Comparison of ENCODE assay signal across 24 mouse cellular contexts in genomic region chr8:108838761-108839160, GRCm38 (mm10).
A peak's percentile ranks its signal among the peaks of the same experiment; 100 is the strongest.
DNase-seq lines count a peak whose midpoint lies in the region; ATAC-seq and TF ChIP-seq lines count a peak whose summit lies in the region.
"Had no signal": no experiment of that assay in that cellular context is flagged by ENCODE, and none has a peak within 500 bp of the region (broad histone marks: within the 10 kb centered on the region; RNA-seq: fewer than 3 reads in every experiment).

No protein-coding gene starts in this region.

- DNase-seq in hindbrain, postnatal 0 days (ENCODE audit: low spot score), result no peak
- DNase-seq in hindbrain, embryonic 11.5 days (ENCODE audit: low spot score), result no peak
- DNase-seq in midbrain, embryonic 14.5 days, result no peak
- DNase-seq in midbrain, postnatal 0 days (ENCODE audit: low spot score), result no peak
- DNase-seq in brain, embryonic 14.5 days (ENCODE audit: low read depth), result peak; percentile 58
- DNase-seq in retina, postnatal 1 day, result peak; percentile 77
- no peak for DNase-seq in kidney, postnatal 4 days
- DNase-seq: adrenal gland, adult 2 months; adrenal gland, postnatal 10 days; adrenal gland, postnatal 25 days; B cell, adult 2 months; cerebellum, adult 11-12 months; cerebellum, adult 2 months; cerebellum, adult 9-10 months; cerebellum, postnatal 10 days; cerebellum, postnatal 25 days had no signal

- H3K27ac ChIP-seq in hindbrain, postnatal 0 days, result no peak overlapping the region
- no peak overlapping the region for H3K27ac ChIP-seq in hindbrain, embryonic 11.5 days (ENCODE audit: low read depth, low read length)
- H3K27ac ChIP-seq in midbrain, embryonic 14.5 days (replicated peaks; ENCODE audit: low read depth, low read length), result peak overlapping the region; percentile 45; the same call in 1 of the 2 replicates
- H3K27ac ChIP-seq in midbrain, postnatal 0 days (ENCODE audit: low read depth, low read length), result no peak overlapping the region
- H3K27ac ChIP-seq: embryonic facial prominence, embryonic 10.5 days; embryonic facial prominence, embryonic 12.5 days; forebrain, embryonic 13.5 days; forebrain, embryonic 15.5 days had no signal

- no peak overlapping the region for H3K4me3 ChIP-seq in hindbrain, postnatal 0 days (ENCODE audit: low read length)
- H3K4me3 ChIP-seq in hindbrain, embryonic 11.5 days (ENCODE audit: low read depth, low read length), result no peak overlapping the region
- no peak overlapping the region for H3K4me3 ChIP-seq in midbrain, embryonic 14.5 days (replicated peaks; ENCODE audit: low read depth, low read length)
- H3K4me3 ChIP-seq in midbrain, postnatal 0 days (ENCODE audit: low read depth, low read length), result no peak overlapping the region
- H3K4me3 ChIP-seq: embryonic facial prominence, embryonic 10.5 days; embryonic facial prominence, embryonic 12.5 days; forebrain, embryonic 13.5 days; forebrain, embryonic 15.5 days had no signal

- TF ChIP-seq POLR2A in brain, embryonic 14.5 days (IDR thresholded peaks at IDR 0.05; ENCODE audit: borderline replicate concordance, extremely low read depth, insufficient read depth, insufficient read length, poor library complexity, severe bottlenecking), result no peak

- H3K4me2 ChIP-seq in hindbrain, postnatal 0 days (ENCODE audit: low read depth, low read length), result 0 out of 2 replicates have a peak overlapping the region, but pooled peaks have one; percentile 13
- H3K4me2 ChIP-seq in hindbrain, embryonic 11.5 days (replicated peaks; ENCODE audit: low read depth, low read length), result no peak overlapping the region
- H3K4me2 ChIP-seq in midbrain, embryonic 14.5 days (ENCODE audit: low read length), result no peak overlapping the region
- no peak overlapping the region for H3K4me2 ChIP-seq in midbrain, postnatal 0 days (ENCODE audit: low read depth, low read length, poor library complexity, severe bottlenecking)
- H3K4me2 ChIP-seq: embryonic facial prominence, embryonic 12.5 days; forebrain, embryonic 13.5 days; forebrain, embryonic 15.5 days had no signal

- H3K9ac ChIP-seq in hindbrain, postnatal 0 days (replicated peaks; ENCODE audit: low read length), result no peak overlapping the region
- no peak overlapping the region for H3K9ac ChIP-seq in hindbrain, embryonic 11.5 days (ENCODE audit: low read depth, low read length)
- H3K9ac ChIP-seq in midbrain, embryonic 14.5 days (replicated peaks; ENCODE audit: low read length), result no peak overlapping the region
- no peak overlapping the region for H3K9ac ChIP-seq in midbrain, postnatal 0 days (replicated peaks; ENCODE audit: low read length, poor library complexity, severe bottlenecking)
- H3K9ac ChIP-seq: embryonic facial prominence, embryonic 12.5 days; forebrain, embryonic 13.5 days; forebrain, embryonic 15.5 days had no signal

- ATAC-seq in hindbrain, postnatal 0 days, result no peak
- no peak for ATAC-seq in hindbrain, embryonic 11.5 days (ENCODE audit: low FRiP score)
- ATAC-seq in midbrain, embryonic 14.5 days (ENCODE audit: low FRiP score, low TSS enrichment), result no peak
- no peak for ATAC-seq in midbrain, postnatal 0 days (ENCODE audit: low FRiP score)
- ATAC-seq: CD4-positive, CD25-positive, alpha-beta regulatory T cell, adult 4 months; forebrain, embryonic 13.5 days; Patski had no signal

- H3K4me1 ChIP-seq in hindbrain, postnatal 0 days (ENCODE audit: insufficient read depth, low read length), result peaks cover 4% of the 10 kb centered on the region; the same call in 1 of the 2 replicates
- H3K4me1 ChIP-seq in hindbrain, embryonic 11.5 days (replicated peaks; ENCODE audit: control insufficient read depth, insufficient read depth, low read length), result 0 out of 2 replicates have a peak, but pooled peaks cover 2% of the 10 kb centered on the region
- H3K4me1 ChIP-seq in midbrain, embryonic 14.5 days (ENCODE audit: control insufficient read depth, insufficient read depth, low read length), result peaks cover 22% of the 10 kb centered on the region
- H3K4me1 ChIP-seq in midbrain, postnatal 0 days (ENCODE audit: insufficient read depth, low read length), result no peaks in the 10 kb centered on the region; the same call in 1 of the 2 replicates

- WGBS in hindbrain, postnatal 0 days, result 39% methylated on average over 6 of the region's 6 CpGs
- WGBS in hindbrain, embryonic 11.5 days, result 52% methylated on average over 6 of the region's 6 CpGs
- WGBS in midbrain, embryonic 14.5 days, result 48% methylated on average over 6 of the region's 6 CpGs
- WGBS in midbrain, postnatal 0 days, result 42% methylated on average over 6 of the region's 6 CpGs

- peaks cover 6% of the 10 kb centered on the region; the same call in 1 of the 2 replicates for H3K27me3 ChIP-seq in hindbrain, postnatal 0 days (ENCODE audit: insufficient read depth, low read length)
- H3K27me3 ChIP-seq in hindbrain, embryonic 11.5 days (ENCODE audit: control insufficient read depth, insufficient read depth, low read length), result no peaks in the 10 kb centered on the region
- no peaks in the 10 kb centered on the region for H3K27me3 ChIP-seq in midbrain, embryonic 14.5 days (ENCODE audit: control insufficient read depth, insufficient read depth, low read length)
- no peaks in the 10 kb centered on the region for H3K27me3 ChIP-seq in midbrain, postnatal 0 days (ENCODE audit: insufficient read depth, low read length)
- H3K27me3 ChIP-seq: CH12.LX; embryonic facial prominence, embryonic 12.5 days; Patski had no signal

- H3K36me3 ChIP-seq in hindbrain, postnatal 0 days (ENCODE audit: insufficient read depth, low read length), result no peaks in the 10 kb centered on the region
- no peaks in the 10 kb centered on the region for H3K36me3 ChIP-seq in hindbrain, embryonic 11.5 days (ENCODE audit: control insufficient read depth, insufficient read depth, low read length)
- H3K36me3 ChIP-seq in midbrain, embryonic 14.5 days (ENCODE audit: control insufficient read depth, insufficient read depth, low read length), result no peaks in the 10 kb centered on the region; the same call in 1 of the 2 replicates
- no peaks in the 10 kb centered on the region for H3K36me3 ChIP-seq in midbrain, postnatal 0 days (ENCODE audit: insufficient read depth, low read length)
- H3K36me3 ChIP-seq: forebrain, embryonic 15.5 days; G1E had no signal

- no peaks in the 10 kb centered on the region for H3K9me3 ChIP-seq in hindbrain, postnatal 0 days (ENCODE audit: low read length)
- H3K9me3 ChIP-seq in hindbrain, embryonic 11.5 days (ENCODE audit: control insufficient read depth, low read length), result no peaks in the 10 kb centered on the region
- no peaks in the 10 kb centered on the region for H3K9me3 ChIP-seq in midbrain, embryonic 14.5 days (ENCODE audit: control insufficient read depth, low read length)
- no peaks in the 10 kb centered on the region for H3K9me3 ChIP-seq in midbrain, postnatal 0 days (ENCODE audit: low read length)
- H3K9me3 ChIP-seq: embryonic facial prominence, embryonic 10.5 days; embryonic facial prominence, embryonic 12.5 days; forebrain, embryonic 13.5 days; forebrain, embryonic 15.5 days had no signal

- no peak for TF ChIP-seq CTCF in hindbrain, postnatal 0 days (IDR thresholded peaks at IDR 0.05; ENCODE audit: low read depth)
- TF ChIP-seq CTCF in midbrain, postnatal 0 days (IDR thresholded peaks at IDR 0.05), result no peak
- no peak for TF ChIP-seq CTCF in brain, embryonic 14.5 days (IDR thresholded peaks at IDR 0.05; ENCODE audit: borderline replicate concordance, extremely low read depth, insufficient read depth, insufficient read length)

Comparison
In these comparisons a context has a peak if more than half of its experiments do, and no peak if none do; other contexts are left out.
1. DNase-seq: peak in brain, embryonic 14.5 days (single experiment) and retina, postnatal 1 day (single experiment); none in hindbrain, postnatal 0 days (single experiment), hindbrain, embryonic 11.5 days (single experiment), midbrain, embryonic 14.5 days (single experiment), midbrain, postnatal 0 days (single experiment) and kidney, postnatal 4 days (0 of 2).